Mouse (Mus musculus) heart, postnatal 14 days (tissue): ENCODE results near the gene Nt5m. TPM values are rescaled to one million over a fixed set of nuclear protein-coding genes. Genes with fewer than 3 reads are reported as not detected.

Experiments
- DNase-seq, 2 experiments: peaks; one replicate each; pipeline ENCODE4 v3.0.0; 2021 to 2022
- intact Hi-C: fragments of 180-260 bp; cut with DNase I; formaldehyde crosslinking; loops from one replicate; pipeline ENCODE4 v1.15.1; 2025
- total RNA-seq, 2 experiments: library from RNA; stranded (reverse); gene quantifications; 2 replicates each; pipeline ENCODE4 v1.2.3; 2021

Gene Nt5m
- total RNA-seq, 2 experiments from 2014 or later: 25.0 to 25.1 TPM

- intact Hi-C loops: loop anchor here (2.0 kb wide), 1 partner anchor 65 kb away; the partner anchor contains the start of gene Rasd1
- peak; percentile 52 for DNase-seq
Observed at GRCm38 (mm10) chr11:59899711-59900685, 60.8 kb downstream of the Nt5m start.

- DNase-seq: no peak
Observed at GRCm38 (mm10) chr11:59900995-59901394, 61.7 kb downstream of the Nt5m start.

GRCm38 (mm10) chr11:59902045-59902726 is 62.9 kb downstream of the Nt5m start:
- peak; percentile 52 to 56 for DNase-seq

More at GRCm38 (mm10) chr11:59900995-59901394, 61.7 kb downstream of the Nt5m start:
- intact Hi-C loops: no loop called here

GRCm38 (mm10) chr11:59906521-59907123 is 67.4 kb downstream of the Nt5m start:
- no peak for DNase-seq
- intact Hi-C loops: no loop called here

More at GRCm38 (mm10) chr11:59902045-59902726, 62.9 kb downstream of the Nt5m start:
- intact Hi-C loops: no loop called here

- intact Hi-C loops: no loop called here
Observed at GRCm38 (mm10) chr11:59908446-59908845, 69.2 kb downstream of the Nt5m start.

GRCm38 (mm10) chr11:59910586-59910985 is 71.3 kb downstream of the Nt5m start:
- intact Hi-C loops: no loop called here
- no peak for DNase-seq

More at GRCm38 (mm10) chr11:59908446-59908845, 69.2 kb downstream of the Nt5m start:
- DNase-seq: no peak

- DNase-seq: no peak
- intact Hi-C loops: no loop called here
Observed at GRCm38 (mm10) chr11:59911523-59911922, 72.3 kb downstream of the Nt5m start.

GRCm38 (mm10) chr11:59913702-59914101 is 74.5 kb downstream of the Nt5m start:
- DNase-seq: no peak
- intact Hi-C loops: no loop called here

- peak in 1 of 2 experiments; percentile 40 for DNase-seq
- intact Hi-C loops: no loop called here
Observed at GRCm38 (mm10) chr11:59918014-59918413, 78.8 kb downstream of the Nt5m start.

GRCm38 (mm10) chr11:59919401-59919800 is 80.2 kb downstream of the Nt5m start:
- DNase-seq: no peak
- intact Hi-C loops: no loop called here

- no peak for DNase-seq
- intact Hi-C loops: no loop called here
Observed at GRCm38 (mm10) chr11:59920331-59920730, 81.1 kb downstream of the Nt5m start.

- no peak for DNase-seq
- intact Hi-C loops: no loop called here
Observed at GRCm38 (mm10) chr11:59921265-59921664, 82.0 kb downstream of the Nt5m start.

- no peak for DNase-seq
- intact Hi-C loops: no loop called here
Observed at GRCm38 (mm10) chr11:59930031-59930430, 90.8 kb downstream of the Nt5m start.

Other genes with a start within 250 kb of the Nt5m start
- not detected for gene Olfr223, start 246.2 kb upstream of the Nt5m start, total RNA-seq
- gene Mprip, start 178.1 kb upstream of the Nt5m start, total RNA-seq: 100 to 1,000 TPM; 171 to 185 TPM
- gene Pld6, start 51.8 kb upstream of the Nt5m start, total RNA-seq: under 1 TPM; 0.54 to 0.76 TPM
- gene Flcn, start 29.4 kb upstream of the Nt5m start, total RNA-seq: 10 to 100 TPM; 42.7 to 43.5 TPM
- 10 to 100 TPM; 69.5 to 69.9 TPM for gene Cops3, start 391 bp downstream of the Nt5m start, total RNA-seq
- gene Med9, start 108.8 kb downstream of the Nt5m start, total RNA-seq: 10 to 100 TPM; 22.4 TPM
- 10 to 100 TPM; 11.9 to 13.4 TPM for gene Rasd1, start 125.5 kb downstream of the Nt5m start, total RNA-seq
- 1 to 10 TPM; 1.3 to 1.9 TPM for gene Pemt, start 207.0 kb downstream of the Nt5m start, total RNA-seq